Mouse (Mus musculus): ENCODE measurements around the gene Chic1.

Chic1 gene

DNA sequence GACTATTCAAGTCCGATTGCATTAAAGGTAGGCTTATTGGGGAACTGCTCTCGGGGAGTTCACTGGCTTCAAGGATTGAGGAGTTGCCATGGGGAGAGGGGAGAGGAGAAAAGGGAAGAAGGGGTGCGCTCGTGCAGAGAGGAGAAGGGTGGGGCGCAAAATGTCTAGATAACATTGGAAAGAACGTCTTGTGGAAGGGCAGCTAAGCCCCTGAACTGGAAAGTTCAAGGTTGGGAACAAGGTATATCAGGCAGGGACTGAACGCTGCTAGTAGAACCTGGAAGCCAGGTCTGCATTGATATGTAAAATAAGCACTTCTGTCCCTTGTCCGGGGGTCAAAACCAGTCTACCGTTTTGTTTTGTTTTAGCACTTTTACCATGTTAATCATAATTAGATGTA is 81.7 kb downstream of the Chic1 start:
- no peak for DNase-seq

DNA sequence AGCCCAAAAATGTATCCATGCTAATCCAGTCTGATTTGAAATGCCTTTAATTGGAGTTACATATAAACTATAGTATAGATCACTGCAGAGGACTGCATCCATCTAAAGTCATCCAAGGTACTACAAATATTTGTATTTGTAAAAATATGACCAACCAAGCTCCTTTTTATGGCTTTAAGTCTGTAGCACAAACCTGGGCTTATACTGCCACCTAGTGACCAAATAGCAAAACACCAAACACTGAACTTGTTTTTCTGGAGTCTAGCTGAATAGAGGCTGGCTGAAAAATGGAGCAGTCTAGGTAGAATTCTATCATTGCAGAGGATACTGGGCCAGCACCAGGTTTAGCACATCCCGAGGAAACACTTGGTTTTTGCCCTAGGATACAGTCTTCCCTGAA is 84.5 kb downstream of the Chic1 start:
- DNase-seq = peak in 1 of 2 experiments; percentile 27

DNA sequence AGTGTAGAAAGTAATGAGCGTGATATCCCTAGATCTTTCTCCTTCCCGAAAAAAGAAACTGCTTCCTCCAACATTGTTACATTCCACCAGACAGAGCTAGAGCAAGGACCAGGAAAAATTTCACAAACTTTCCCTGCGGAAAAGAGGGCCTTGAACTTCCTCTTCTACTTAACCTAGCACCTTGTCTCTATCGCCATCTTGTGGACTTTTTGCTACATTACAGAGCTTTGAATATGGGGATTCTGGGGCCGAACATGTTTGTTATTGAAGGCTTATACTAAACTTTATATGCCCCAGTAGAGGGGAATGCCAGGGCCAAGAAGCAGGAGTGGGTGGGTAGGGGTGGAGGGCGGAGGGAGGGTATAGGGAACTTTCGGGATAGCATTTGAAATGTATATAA is 87.5 kb downstream of the Chic1 start:
- DNase-seq = peak in 1 of 2 experiments; percentile 48

All from lung, postnatal 4 days (tissue).